Mouse (Mus musculus) kidney, embryonic 14.5 days (tissue): ENCODE data around the gene Gm11549. TPM values are rescaled to one million over a fixed set of nuclear protein-coding genes. Genes with fewer than 3 reads are reported as not detected.

ENCODE experiments used
- ATAC-seq: fragments of 200-750 bp; cut with Nextera tagmentation; 2 replicates; pipeline ENCODE4 v1.8.0; 2017; ENCODE audit warnings: moderate number of reproducible peaks, mild to moderate bottlenecking, moderate TSS enrichment, moderate library complexity; ENCODE audit not compliant: low FRiP score, low TSS enrichment
- H3K27ac ChIP-seq: fragments of 300-500 bp; sonication (generic); 2 replicates; pipeline ENCODE4 v1.5.1; 2014; ENCODE audit warnings: low read depth, mild to moderate bottlenecking, low read length, moderate library complexity, mixed read lengths
- H3K27me3 ChIP-seq: fragments of 300-500 bp; sonication (generic); 2 replicates; pipeline ENCODE4 v1.6.1; 2014; ENCODE audit warnings: mild to moderate bottlenecking, low read length; ENCODE audit not compliant: control insufficient read depth, insufficient read depth
- H3K36me3 ChIP-seq: fragments of 300-500 bp; sonication (generic); 2 replicates; pipeline ENCODE4 v1.6.1; 2014; ENCODE audit warnings: low read length, mixed read lengths; ENCODE audit not compliant: control insufficient read depth, insufficient read depth
- H3K4me1 ChIP-seq: fragments of 300-500 bp; sonication (generic); 2 replicates; pipeline ENCODE4 v1.6.1; 2014; ENCODE audit warnings: low read length, mixed read lengths; ENCODE audit not compliant: control insufficient read depth, insufficient read depth
- H3K4me2 ChIP-seq: fragments of 300-500 bp; sonication (generic); replicated peaks from 2 replicates; pipeline ENCODE4 v1.6.1; 2014; ENCODE audit warnings: low read depth, mild to moderate bottlenecking, low read length
- H3K4me3 ChIP-seq: fragments of 300-500 bp; sonication (generic); 2 replicates; pipeline ENCODE4 v1.5.1; 2014; ENCODE audit warnings: mild to moderate bottlenecking, low read length
- H3K9ac ChIP-seq: fragments of 300-500 bp; sonication (generic); 2 replicates; pipeline ENCODE4 v1.6.1; 2014; ENCODE audit warnings: low read depth, mild to moderate bottlenecking, low read length, moderate library complexity
- H3K9me3 ChIP-seq: fragments of 300-500 bp; sonication (generic); 2 replicates; pipeline ENCODE4 v1.6.1; 2016; ENCODE audit warnings: low read length; ENCODE audit not compliant: control insufficient read depth
- WGBS: fragments of 180-500 bp; shearing (Covaris S2); extraction: QIAGEN DNeasy Blood & Tissue Kit; methylation state at CpG from one replicate; pipeline ENCODE4 v1.1.7; 2014; 5-methylcytosine and 5-hydroxymethylcytosine counted together
- polyA plus RNA-seq: library from polyadenylated mRNA; unstranded; fragments of >200 nt; fragmentation: Nextera tagmentation; extraction: Ambion mirVana; gene quantifications from 2 replicates; pipeline ENCODE4 v1.2.1, GENCODE M21; 2014

The Gm11549 gene
- polyA plus RNA-seq, 1 experiment from 2014 or later, result not detected

DNA sequence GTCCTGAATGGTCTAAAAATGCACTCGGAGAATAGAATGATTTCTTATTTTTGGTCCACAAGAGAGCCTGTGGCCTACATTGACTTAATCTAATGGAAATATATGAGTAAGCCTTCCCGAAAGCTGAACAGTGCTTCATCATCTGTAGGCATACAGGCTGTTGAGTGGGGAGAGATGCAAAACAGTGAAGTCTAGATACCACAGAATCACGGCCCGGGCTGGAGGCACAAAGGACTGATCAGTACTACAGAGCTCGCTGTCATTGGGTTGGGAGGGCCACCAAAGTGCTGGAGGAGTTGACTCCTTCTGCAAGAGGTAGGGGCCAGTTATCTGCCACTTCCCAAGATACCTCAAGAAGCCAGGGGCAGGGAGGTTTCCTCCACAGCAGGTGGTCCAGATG lies 9.2 kb upstream of the Gm11549 start:
- no peaks in the 10 kb centered on the region for H3K4me1 ChIP-seq
- 0 out of 2 replicates have a peak, but pooled peaks cover 3% of the 10 kb centered on the region for H3K9me3 ChIP-seq
- H3K36me3 ChIP-seq, result no peaks in the 10 kb centered on the region
- H3K9ac ChIP-seq, result no peak overlapping the region
- no peak overlapping the region for H3K4me2 ChIP-seq
- ATAC-seq, result no peak
- WGBS, result 81% methylated on average over 5 of the region's 5 CpGs
- no peak overlapping the region for H3K27ac ChIP-seq
- no peaks in the 10 kb centered on the region for H3K27me3 ChIP-seq
- no peak overlapping the region for H3K4me3 ChIP-seq

DNA sequence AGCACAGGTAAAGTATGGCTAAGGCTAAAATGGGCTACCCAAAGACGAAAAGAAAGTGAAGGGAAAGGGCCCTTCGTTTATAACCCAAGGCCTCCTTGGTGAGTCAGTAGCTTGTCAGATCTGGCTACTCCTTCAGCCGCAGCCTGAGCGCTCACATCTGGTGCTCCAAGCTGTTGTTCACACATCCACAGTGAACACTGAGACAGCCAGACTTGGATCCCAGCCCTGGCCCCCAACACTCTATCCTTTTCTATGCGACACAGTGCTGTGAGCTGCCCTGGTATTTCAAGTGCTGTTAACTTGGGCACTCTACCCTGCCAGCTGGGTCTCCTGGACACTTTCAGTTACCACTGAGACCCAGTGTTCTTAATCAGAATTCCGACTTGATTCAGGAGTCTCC lies 8.7 kb upstream of the Gm11549 start:
- Histone ChIP-seq H3K27ac (no peak overlapping the region), H3K4me3 (no peak overlapping the region), H3K4me2 (no peak overlapping the region), H3K27me3 (no peaks in the 10 kb centered on the region), H3K9ac (no peak overlapping the region), H3K36me3 (no peaks in the 10 kb centered on the region), H3K9me3 (0 out of 2 replicates have a peak, but pooled peaks cover 3% of the 10 kb centered on the region), H3K4me1 (no peaks in the 10 kb centered on the region)
- ATAC-seq, result no peak
- 90% methylated on average over 6 of the region's 6 CpGs for WGBS

DNA sequence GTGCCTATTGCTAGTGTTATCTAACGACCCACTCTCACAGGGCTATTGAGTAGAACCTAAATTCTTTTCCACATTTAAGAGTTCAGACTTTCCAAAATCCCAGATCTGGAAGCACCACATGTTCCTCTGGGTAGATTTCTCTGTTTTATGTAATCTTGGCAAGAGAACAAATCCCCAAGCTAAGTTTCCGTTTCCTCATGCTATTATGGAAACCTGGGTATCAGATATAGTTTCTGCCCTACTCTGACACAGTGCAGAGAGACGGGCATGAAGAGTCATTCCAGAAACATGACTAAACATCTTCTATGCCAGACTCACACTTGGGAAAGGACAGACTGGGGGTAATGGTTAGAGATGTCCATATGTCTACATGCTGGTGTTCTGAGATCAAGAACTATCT lies 2.9 kb upstream of the Gm11549 start:
- Histone ChIP-seq H3K27ac (no peak overlapping the region), H3K9ac (no peak overlapping the region), H3K4me3 (no peak overlapping the region), H3K36me3 (no peaks in the 10 kb centered on the region), H3K27me3 (peaks cover 24% of the 10 kb centered on the region), H3K4me1 (no peaks in the 10 kb centered on the region), H3K9me3 (no peaks in the 10 kb centered on the region), H3K4me2 (no peak overlapping the region)
- WGBS, result 74% methylated on average over 3 of the region's 3 CpGs
- no peak for ATAC-seq

DNA sequence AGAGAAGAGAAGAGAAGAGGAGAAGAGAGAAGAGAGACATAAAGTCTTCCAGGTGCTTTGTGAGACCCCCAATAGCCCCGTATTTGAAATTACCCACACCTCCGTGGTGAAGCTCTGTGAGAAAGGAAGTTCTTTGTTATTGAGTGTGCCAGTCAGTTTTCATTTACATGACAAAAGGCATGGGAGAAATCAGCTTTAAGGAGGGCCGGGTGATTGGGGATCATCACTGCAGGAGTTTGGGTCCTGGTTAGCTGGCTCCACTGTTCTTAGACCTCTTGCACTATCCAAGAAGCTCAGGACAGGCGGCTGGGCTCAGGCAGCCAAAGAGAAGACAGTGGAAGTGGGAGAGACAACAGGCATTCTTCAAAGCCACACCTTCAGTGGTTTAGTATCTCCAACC lies 524 bp upstream of the Gm11549 start:
- no peak overlapping the region for H3K4me3 ChIP-seq
- H3K27ac ChIP-seq, result no peak overlapping the region
- H3K36me3 ChIP-seq, result no peaks in the 10 kb centered on the region
- no peak for ATAC-seq
- 9% methylated on average over 4 of the region's 4 CpGs for WGBS
- no peaks in the 10 kb centered on the region for H3K4me1 ChIP-seq
- H3K9me3 ChIP-seq, result no peaks in the 10 kb centered on the region
- no peak overlapping the region for H3K9ac ChIP-seq
- H3K4me2 ChIP-seq, result no peak overlapping the region
- peaks cover 30% of the 10 kb centered on the region for H3K27me3 ChIP-seq

DNA sequence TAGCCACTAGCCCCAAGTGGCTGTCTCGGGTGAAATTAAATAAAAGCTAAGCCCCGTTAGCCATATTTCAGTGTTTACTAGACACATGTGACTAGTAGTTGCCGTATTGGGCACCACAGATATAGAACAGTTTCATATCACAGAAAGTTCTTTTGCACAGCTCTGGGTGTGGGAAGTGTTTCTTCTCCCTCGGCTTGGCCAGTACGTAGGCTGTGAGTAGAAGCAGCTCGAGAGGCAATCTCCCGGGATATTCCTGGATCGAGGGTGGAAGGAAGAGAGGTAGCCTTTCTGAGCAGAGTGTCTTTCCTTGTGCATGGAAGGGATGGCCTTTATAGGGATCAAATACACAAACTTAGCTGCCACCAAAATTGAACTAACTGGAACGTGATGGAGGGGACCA lies 5.4 kb downstream of the Gm11549 start:
- Histone ChIP-seq H3K36me3 (no peaks in the 10 kb centered on the region), H3K4me1 (no peaks in the 10 kb centered on the region), H3K4me3 (no peak overlapping the region), H3K27me3 (peaks cover 15% of the 10 kb centered on the region), H3K27ac (no peak overlapping the region), H3K9ac (no peak overlapping the region), H3K9me3 (no peaks in the 10 kb centered on the region), H3K4me2 (no peak overlapping the region)
- ATAC-seq, result no peak
- WGBS, result 83% methylated on average over 9 of the region's 9 CpGs

DNA sequence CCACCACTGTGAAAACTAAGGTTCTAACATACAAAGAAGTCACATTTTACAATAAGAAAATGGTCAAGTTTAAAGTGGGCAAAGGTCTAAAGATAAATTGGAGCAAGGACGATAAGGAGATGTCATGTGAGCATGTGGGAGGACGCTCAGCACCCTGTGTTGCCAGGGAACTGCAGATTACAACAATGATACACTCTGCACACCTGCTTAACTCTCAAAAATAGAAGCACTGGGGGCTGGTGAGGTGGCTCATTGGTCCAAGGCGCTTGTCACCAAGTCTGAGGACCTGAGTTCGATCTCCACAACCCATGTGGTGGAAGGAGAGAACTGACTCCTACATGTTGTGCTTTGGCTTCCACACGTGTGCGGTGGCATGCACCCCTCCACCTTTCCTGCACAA lies 10.1 kb downstream of the Gm11549 start:
- 76% methylated on average over 6 of the region's 6 CpGs for whole genome bisulfite sequencing
- Histone ChIP-seq H3K4me3 (no peak overlapping the region), H3K9me3 (no peaks in the 10 kb centered on the region), H3K27me3 (no peaks in the 10 kb centered on the region), H3K9ac (no peak overlapping the region), H3K4me2 (no peak overlapping the region), H3K4me1 (no peaks in the 10 kb centered on the region), H3K36me3 (no peaks in the 10 kb centered on the region), H3K27ac (no peak overlapping the region)
- no peak for ATAC-seq

DNA sequence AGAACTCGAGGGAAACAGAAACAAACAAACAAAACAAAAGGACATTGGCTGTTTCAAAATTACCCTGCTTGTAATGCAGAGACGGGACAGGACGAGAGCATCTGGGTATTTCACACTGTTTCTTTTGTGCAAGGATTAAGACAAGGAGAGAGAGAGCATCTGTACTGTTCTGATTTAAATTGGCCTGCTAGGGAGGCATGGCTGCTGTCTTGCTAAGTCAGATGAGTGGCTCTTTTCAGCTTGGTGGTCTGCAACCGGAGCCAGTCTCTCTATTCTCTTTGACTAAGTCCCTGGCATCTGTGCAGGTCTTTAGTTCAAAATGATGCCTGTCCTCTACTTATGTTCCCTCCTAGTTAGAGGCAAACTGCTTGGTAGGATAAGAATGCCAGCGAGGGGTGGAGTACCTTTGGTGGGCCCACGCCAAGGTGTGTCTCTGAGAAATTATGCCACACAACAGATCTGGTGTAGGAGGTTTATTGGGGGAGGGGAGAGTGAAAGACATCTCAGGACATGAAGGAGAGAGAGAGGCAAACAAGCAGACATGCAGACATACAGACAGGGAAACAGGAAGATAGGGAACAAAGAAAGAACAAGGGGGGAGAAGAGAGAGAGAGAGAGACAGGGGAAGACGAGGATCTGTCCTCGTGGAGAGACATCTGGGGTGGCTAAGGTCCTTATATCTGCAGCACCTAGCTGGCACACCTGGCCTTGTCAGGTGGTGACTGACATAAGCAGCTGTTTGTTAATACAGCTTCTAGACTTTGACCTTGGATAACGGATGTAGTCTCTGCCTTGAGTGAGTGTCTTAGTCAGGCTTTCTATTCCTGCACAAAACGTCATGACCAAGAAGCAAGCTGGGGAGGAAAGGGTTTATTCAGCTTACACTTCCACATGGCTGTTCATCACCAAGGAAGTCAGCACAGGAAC lies 15.5 kb downstream of the Gm11549 start:
- Histone ChIP-seq H3K9ac (no peak overlapping the region), H3K4me3 (no peak overlapping the region), H3K36me3 (no peaks in the 10 kb centered on the region), H3K4me2 (no peak overlapping the region), H3K4me1 (no peaks in the 10 kb centered on the region), H3K27ac (no peak overlapping the region), H3K27me3 (no peaks in the 10 kb centered on the region), H3K9me3 (no peaks in the 10 kb centered on the region)
- 78% methylated on average over 10 of the region's 10 CpGs for WGBS
- no peak for ATAC-seq

DNA sequence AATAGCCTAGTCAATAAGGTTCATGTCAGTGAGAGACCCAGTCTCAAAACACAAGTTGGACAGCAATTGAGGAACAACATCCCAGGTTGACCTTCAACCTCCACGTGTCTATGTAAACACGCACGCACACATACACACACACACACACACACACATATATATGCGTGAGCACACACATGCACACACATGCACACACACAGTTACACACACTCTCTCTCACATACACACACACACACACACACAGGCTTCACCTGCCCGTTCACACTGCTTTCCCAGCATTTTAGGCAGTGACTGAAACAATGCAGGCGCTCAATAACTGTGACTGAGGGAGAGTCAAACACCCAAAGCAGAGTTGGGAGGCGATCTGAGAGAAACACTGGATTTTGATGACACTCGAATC lies 16.3 kb downstream of the Gm11549 start:
- Histone ChIP-seq H3K4me2 (no peak overlapping the region), H3K4me1 (no peaks in the 10 kb centered on the region), H3K9ac (no peak overlapping the region), H3K4me3 (no peak overlapping the region), H3K27ac (no peak overlapping the region), H3K27me3 (no peaks in the 10 kb centered on the region), H3K9me3 (no peaks in the 10 kb centered on the region), H3K36me3 (no peaks in the 10 kb centered on the region)
- no peak for ATAC-seq
- WGBS, result 89% methylated on average over 8 of the region's 8 CpGs

DNA sequence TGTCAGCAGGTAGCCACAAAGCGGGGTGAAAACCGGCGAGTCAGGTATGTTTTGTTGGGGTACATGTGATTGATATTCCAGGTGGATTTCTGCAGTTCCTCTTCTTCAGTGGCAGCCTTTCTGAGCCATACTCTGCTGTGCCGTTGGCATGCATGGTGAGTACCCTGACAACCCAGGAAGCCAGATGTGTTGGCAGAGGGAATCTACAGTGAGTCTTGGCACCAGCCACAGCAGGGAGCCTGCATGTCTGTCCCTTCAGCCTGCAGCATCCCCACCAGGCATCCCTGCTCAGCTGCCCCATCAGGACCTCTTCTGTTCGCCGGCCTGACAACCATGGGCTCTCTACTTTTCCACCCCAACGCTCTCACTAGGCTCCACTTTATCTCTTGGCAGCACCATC lies 20.1 kb downstream of the Gm11549 start:
- no peak overlapping the region for H3K4me3 ChIP-seq
- H3K4me2 ChIP-seq, result no peak overlapping the region
- WGBS, result 80% methylated on average over 7 of the region's 7 CpGs
- H3K9me3 ChIP-seq, result no peaks in the 10 kb centered on the region
- H3K36me3 ChIP-seq, result no peaks in the 10 kb centered on the region
- H3K9ac ChIP-seq, result no peak overlapping the region
- H3K4me1 ChIP-seq, result no peaks in the 10 kb centered on the region
- no peaks in the 10 kb centered on the region for H3K27me3 ChIP-seq
- ATAC-seq, result no peak
- H3K27ac ChIP-seq, result no peak overlapping the region
